Mouse (Mus musculus) liver, adult 10 weeks (tissue): ENCODE measurements around the gene Cdh4. TPM values are rescaled to one million over a fixed set of nuclear protein-coding genes. Genes with fewer than 3 reads are reported as not detected.

Source experiments
- polyA plus RNA-seq: library from polyadenylated mRNA; stranded (reverse); fragments of 350-450 nt; fragmentation: Illumina TruSeq; extraction: RNeasy Lipid Tissue Mini Kit (QIAGEN cat#74804); gene quantifications from one replicate; pipeline ENCODE4 v1.2.3, GENCODE M21; 2014; ENCODE audit warnings: low read depth, low replicate concordance

The Cdh4 gene
- polyA plus RNA-seq: not detected

GRCm38 (mm10) chr2:179442191-179442540 is at the start of gene Cdh4:
TSS of gene Cdh4 (plus strand) at chr2:179442431.

